Mouse (Mus musculus) T-helper 17 cell (primary cell): ENCODE results near the gene Fbxw7.
"Not testable (repeated sequence)": the region's sequence is repeated elsewhere in the genome, so short reads cannot be mapped to it uniquely, and the experiment has no call there.

Experiments used
- in situ Hi-C, 2 experiments: fragments of 300-600 bp; cut with MboI, MseI; formaldehyde crosslinking; loops; 1 replicate in 1 of 2; 2 replicates in 1 of 2; pipeline ENCODE4 v1.15.1; 2025; ENCODE audit warnings: high pct_unique_total_duplicates in 2 of 2

Gene Fbxw7

GRCm38 (mm10) chr3:84826405-84826804, 11.3 kb downstream of the Fbxw7 start:
- in situ Hi-C loops: loop anchor here in 1 of 2 experiments (25.0 kb wide), 1 partner anchor 764 kb away; no protein-coding TSS in a partner anchor

GRCm38 (mm10) chr3:84826938-84827337, 11.9 kb downstream of the Fbxw7 start:
- in situ Hi-C loops: loop anchor here in 1 of 2 experiments (25.0 kb wide), 1 partner anchor 765 kb away; no protein-coding TSS in a partner anchor

- in situ Hi-C loops: loop anchor here in 1 of 2 experiments (25.0 kb wide), 1 partner anchor 765 kb away; no protein-coding TSS in a partner anchor
Measured at GRCm38 (mm10) chr3:84827617-84828016, 12.5 kb downstream of the Fbxw7 start.

- in situ Hi-C loops: loop anchor here in 1 of 2 experiments (25.0 kb wide), 1 partner anchor 767 kb away; no protein-coding TSS in a partner anchor
Measured at GRCm38 (mm10) chr3:84829366-84829765, 14.3 kb downstream of the Fbxw7 start.

GRCm38 (mm10) chr3:84836029-84836428, 21.0 kb downstream of the Fbxw7 start:
- in situ Hi-C loops: loop anchor here in 1 of 2 experiments (25.0 kb wide), 1 partner anchor 774 kb away; no protein-coding TSS in a partner anchor

GRCm38 (mm10) chr3:84837984-84838383, 22.9 kb downstream of the Fbxw7 start:
- in situ Hi-C loops: loop anchor here in 1 of 2 experiments (25.0 kb wide), 1 partner anchor 776 kb away; no protein-coding TSS in a partner anchor

GRCm38 (mm10) chr3:84839499-84839898, 24.4 kb downstream of the Fbxw7 start:
- in situ Hi-C loops: loop anchor here in 1 of 2 experiments (25.0 kb wide), 1 partner anchor 777 kb away; no protein-coding TSS in a partner anchor

- in situ Hi-C loops: loop anchor here in 1 of 2 experiments (25.0 kb wide), 1 partner anchor 779 kb away; no protein-coding TSS in a partner anchor
Measured at GRCm38 (mm10) chr3:84841271-84841670, 26.2 kb downstream of the Fbxw7 start.

GRCm38 (mm10) chr3:84842793-84843192, 27.7 kb downstream of the Fbxw7 start:
- in situ Hi-C loops: loop anchor here in 1 of 2 experiments (25.0 kb wide), 1 partner anchor 780 kb away; no protein-coding TSS in a partner anchor

GRCm38 (mm10) chr3:84843594-84843993, 28.5 kb downstream of the Fbxw7 start:
- in situ Hi-C loops: loop anchor here in 1 of 2 experiments (25.0 kb wide), 1 partner anchor 781 kb away; no protein-coding TSS in a partner anchor

- in situ Hi-C loops: loop anchor here (5.0 to 25.0 kb wide), 3 partner anchors 36 to 786 kb away; no protein-coding TSS in a partner anchor
Measured at GRCm38 (mm10) chr3:84848798-84849197, 33.7 kb downstream of the Fbxw7 start.

GRCm38 (mm10) chr3:84850418-84850817, 35.4 kb downstream of the Fbxw7 start:
- in situ Hi-C loops: no loop called here

GRCm38 (mm10) chr3:84851801-84852200, 36.7 kb downstream of the Fbxw7 start:
- in situ Hi-C loops: no loop called here

- in situ Hi-C loops: no loop called here
Measured at GRCm38 (mm10) chr3:84852877-84853276, 37.8 kb downstream of the Fbxw7 start.

GRCm38 (mm10) chr3:84854440-84854839, 39.4 kb downstream of the Fbxw7 start:
- in situ Hi-C loops: no loop called here

GRCm38 (mm10) chr3:84860669-84861068, 45.6 kb downstream of the Fbxw7 start:
- in situ Hi-C loops: no loop called here

GRCm38 (mm10) chr3:84861817-84862216, 46.7 kb downstream of the Fbxw7 start:
- in situ Hi-C loops: not testable (repeated sequence)

- in situ Hi-C loops: no loop called here
Measured at GRCm38 (mm10) chr3:84865684-84866083, 50.6 kb downstream of the Fbxw7 start.

- in situ Hi-C loops: no loop called here
Measured at GRCm38 (mm10) chr3:84866866-84867265, 51.8 kb downstream of the Fbxw7 start.

- in situ Hi-C loops: no loop called here
Measured at GRCm38 (mm10) chr3:84867434-84867975, 52.4 kb downstream of the Fbxw7 start.

GRCm38 (mm10) chr3:84867991-84868390, 52.9 kb downstream of the Fbxw7 start:
- in situ Hi-C loops: no loop called here

- in situ Hi-C loops: no loop called here
Measured at GRCm38 (mm10) chr3:84870126-84870525, 55.1 kb downstream of the Fbxw7 start.

- in situ Hi-C loops: no loop called here
Measured at GRCm38 (mm10) chr3:84875306-84875705, 60.2 kb downstream of the Fbxw7 start.
